Mouse (Mus musculus) common myeloid progenitor, adult 5-6 weeks (primary cell): ENCODE measurements around the gene Gm3147. TPM values are rescaled to one million over a fixed set of nuclear protein-coding genes. Genes with fewer than 3 reads are reported as not detected.
"Not testable (repeated sequence)": the region's sequence is repeated elsewhere in the genome, so short reads cannot be mapped to it uniquely, and the experiment has no call there.

Source experiments
- ATAC-seq: replicated peaks from 2 replicates; pipeline ENCODE4 v1.8.0; 2016; ENCODE audit warnings: low read depth, mild to moderate bottlenecking, moderate TSS enrichment, inconsistent platforms; ENCODE audit not compliant: poor library complexity, severe bottlenecking
- total RNA-seq: library from RNA; stranded (forward); fragments of 200-1000, 187-1606 nt; gene quantifications from 2 replicates; pipeline ENCODE4 v1.2.3, GENCODE M21; 2017

The Gm3147 gene
- total RNA-seq = not detected in 2 replicates

GRCm38 (mm10) chr5:94616242-94616641 lies at the start of gene Gm3147:
TSS of gene Gm3147 (minus strand) at chr5:94616342.
- not testable (repeated sequence) for ATAC-seq

GRCm38 (mm10) chr5:94648082-94648481 lies 31.9 kb upstream of the Gm3147 start, which contains the start of gene Gm6205:
TSS of gene Gm6205 (plus strand) at chr5:94648382.
- ATAC-seq = not testable (repeated sequence)

GRCm38 (mm10) chr5:94623679-94624078 lies 7.5 kb upstream of the Gm3147 start, which contains the start of gene Gm6509:
TSS of gene Gm6509 (plus strand) at chr5:94623979.
- ATAC-seq = not testable (repeated sequence)

Other genes starting within 250 kb of the Gm3147 start
- gene Gm7682, start 170.6 kb downstream of the Gm3147 start, total RNA-seq = not detected in 2 replicates
- gene Gm3139, start 90.1 kb downstream of the Gm3147 start, total RNA-seq = not detected in 2 replicates
- gene Gm6509, start 7.6 kb upstream of the Gm3147 start, total RNA-seq = not detected in 2 replicates
- gene Gm6205, start 32.0 kb upstream of the Gm3147 start, total RNA-seq = not detected in 2 replicates
- not detected in 2 replicates for gene Gm3183, start 249.1 kb upstream of the Gm3147 start, total RNA-seq